Mouse (Mus musculus): ENCODE measurements at regions not wholly inside any gene's neighbourhood (a gene's known extent, or its start where the extent isn't known, plus 50 kb on each side); places are given as distances from the start of the nearest gene placed in this dataset.

DNA sequence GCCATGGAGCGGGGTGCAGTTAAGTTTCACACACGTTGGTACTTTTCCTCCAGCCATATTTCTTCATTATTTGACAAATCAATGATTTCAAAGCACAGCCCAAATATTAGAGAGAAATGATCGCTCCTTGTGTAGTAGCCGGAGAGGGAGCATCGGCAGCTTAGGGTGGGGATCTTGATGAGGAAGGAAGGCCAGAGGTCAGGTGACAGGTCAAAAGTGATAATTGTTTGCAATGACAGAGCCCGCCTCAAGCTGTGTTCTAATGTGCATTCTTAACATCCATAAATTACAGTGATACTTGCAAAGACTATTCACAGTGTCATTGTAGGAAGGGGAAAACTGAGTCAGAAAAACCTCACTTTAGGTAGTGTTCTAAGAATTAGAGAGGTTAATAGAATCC is 75.1 kb upstream of the Slc38a2 start:
- Histone ChIP-seq H3K4me3 (no peak overlapping the region), H3K27me3 (ENCODE audit: insufficient read depth, poor library complexity, severe bottlenecking) (no peaks in the 10 kb centered on the region), H3K36me3 (no peaks in the 10 kb centered on the region), H3K27ac (no peak overlapping the region), H3K9me3 (no peaks in the 10 kb centered on the region), H3K4me1 (replicated peaks) (peaks cover 22% of the 10 kb centered on the region)
- DNase-seq (ENCODE audit: low spot score) = no peak
- WGBS = 51% methylated on average over 6 of the region's 6 CpGs

DNA sequence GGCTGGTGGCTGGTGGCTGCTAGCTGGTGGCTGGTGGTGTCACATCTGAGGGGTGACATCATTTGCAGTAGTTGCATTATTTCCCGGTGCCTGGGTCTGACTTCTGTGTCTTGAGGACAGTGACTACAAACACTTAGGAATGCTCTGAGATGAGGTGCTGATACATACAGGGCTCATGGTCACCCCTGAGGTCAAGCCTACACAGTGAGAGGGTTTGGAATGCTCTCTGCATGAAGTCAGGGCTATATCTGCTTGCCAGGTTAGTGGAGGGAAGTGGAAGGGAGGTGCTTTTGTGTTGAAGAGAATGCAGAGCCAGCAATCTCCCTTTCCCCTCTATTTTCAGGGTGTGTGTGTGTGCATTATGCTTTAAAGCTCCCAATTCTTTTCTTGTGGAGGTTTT is 74.1 kb upstream of the Slc38a2 start:
- Histone ChIP-seq H3K4me1 (replicated peaks) (peaks cover 23% of the 10 kb centered on the region), H3K36me3 (no peaks in the 10 kb centered on the region), H3K27ac (no peak overlapping the region), H3K4me3 (no peak overlapping the region), H3K9me3 (no peaks in the 10 kb centered on the region), H3K27me3 (ENCODE audit: insufficient read depth, poor library complexity, severe bottlenecking) (no peaks in the 10 kb centered on the region)
- 58% methylated on average over 1 of the region's 1 CpGs for WGBS
- no peak for DNase-seq (ENCODE audit: low spot score)

DNA sequence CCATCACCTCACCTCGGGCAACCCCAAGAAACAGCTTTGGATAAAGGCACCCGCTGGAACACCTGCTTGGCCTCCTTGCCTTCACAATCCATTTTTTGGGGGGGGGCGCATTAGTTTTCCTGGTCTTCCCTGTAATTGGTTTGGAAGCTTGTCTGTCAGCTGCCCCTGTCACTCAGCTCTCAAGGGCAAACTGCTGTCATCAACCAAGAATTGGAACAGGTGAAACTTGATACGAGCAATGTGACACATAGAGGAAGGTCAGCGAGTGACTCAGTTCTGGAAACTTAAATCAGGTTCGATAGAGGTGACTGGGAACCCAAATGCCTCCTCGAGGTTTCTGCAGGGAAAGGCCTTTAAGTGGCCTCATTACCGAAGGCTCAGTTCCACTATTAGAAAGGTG is 73.2 kb upstream of the Slc38a2 start:
- H3K36me3 ChIP-seq = no peaks in the 10 kb centered on the region
- 81% methylated on average over 8 of the region's 8 CpGs for WGBS
- no peak for DNase-seq (ENCODE audit: low spot score)
- H3K9me3 ChIP-seq = no peaks in the 10 kb centered on the region
- no peak overlapping the region for H3K4me3 ChIP-seq
- H3K4me1 ChIP-seq (replicated peaks) = peaks cover 27% of the 10 kb centered on the region
- H3K27ac ChIP-seq = no peak overlapping the region
- no peaks in the 10 kb centered on the region for H3K27me3 ChIP-seq (ENCODE audit: insufficient read depth, poor library complexity, severe bottlenecking)

DNA sequence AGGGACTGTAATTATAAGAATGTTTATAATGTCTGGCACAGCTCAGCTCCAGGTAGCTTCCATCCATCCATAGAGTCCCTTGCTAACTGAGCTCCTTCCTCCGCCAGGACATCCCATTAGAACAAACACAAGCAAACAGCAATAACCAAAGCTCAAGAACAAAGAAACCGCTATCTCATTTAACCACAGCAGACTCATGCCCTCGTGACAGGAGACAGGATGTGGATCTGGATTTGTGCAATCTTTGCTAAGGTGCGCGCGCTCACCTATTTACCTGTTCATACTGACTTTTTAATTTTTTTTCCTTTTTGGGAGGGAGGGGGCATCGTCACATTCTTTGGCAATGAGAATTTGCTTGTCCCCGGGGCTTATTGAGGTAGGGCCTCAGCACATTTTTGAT is 71.3 kb upstream of the Slc38a2 start:
- WGBS = 91% methylated on average over 8 of the region's 8 CpGs

DNA sequence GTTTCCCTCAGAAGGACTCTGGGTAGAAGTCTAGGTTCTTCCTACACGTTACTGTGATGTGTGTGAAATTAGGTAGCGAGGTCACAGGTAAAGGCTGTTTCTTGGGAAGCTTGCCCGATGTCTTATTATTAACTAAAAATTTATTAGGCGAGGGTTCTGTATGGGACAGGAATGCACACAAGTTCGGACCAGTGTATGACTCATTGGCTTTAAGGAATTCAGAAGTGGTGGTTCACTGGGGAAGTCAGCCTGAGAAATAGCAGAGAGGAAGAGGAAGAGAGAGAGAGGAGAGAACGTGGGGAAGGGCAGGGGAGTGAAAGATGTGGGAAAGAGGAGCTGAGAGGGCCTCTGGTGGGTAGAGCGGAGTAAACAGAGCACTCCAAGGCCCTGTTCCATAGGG is 70.8 kb upstream of the Slc38a2 start:
- Histone ChIP-seq H3K36me3 (no peaks in the 10 kb centered on the region), H3K4me3 (no peak overlapping the region), H3K4me1 (replicated peaks) (peaks cover 27% of the 10 kb centered on the region), H3K27me3 (ENCODE audit: insufficient read depth, poor library complexity, severe bottlenecking) (no peaks in the 10 kb centered on the region), H3K9me3 (no peaks in the 10 kb centered on the region), H3K27ac (peak overlapping the region; percentile 53; the same call in 1 of the 2 replicates)
- DNase-seq (ENCODE audit: low spot score) = no peak
- WGBS = 92% methylated on average over 7 of the region's 7 CpGs

More for the DNA sequence above, 71.3 kb upstream of the Slc38a2 start:
- Histone ChIP-seq H3K9me3 (no peaks in the 10 kb centered on the region), H3K27ac (no peak overlapping the region), H3K36me3 (no peaks in the 10 kb centered on the region), H3K27me3 (ENCODE audit: insufficient read depth, poor library complexity, severe bottlenecking) (no peaks in the 10 kb centered on the region), H3K4me3 (no peak overlapping the region), H3K4me1 (replicated peaks) (peaks cover 27% of the 10 kb centered on the region)
- DNase-seq (ENCODE audit: low spot score) = no peak

DNA sequence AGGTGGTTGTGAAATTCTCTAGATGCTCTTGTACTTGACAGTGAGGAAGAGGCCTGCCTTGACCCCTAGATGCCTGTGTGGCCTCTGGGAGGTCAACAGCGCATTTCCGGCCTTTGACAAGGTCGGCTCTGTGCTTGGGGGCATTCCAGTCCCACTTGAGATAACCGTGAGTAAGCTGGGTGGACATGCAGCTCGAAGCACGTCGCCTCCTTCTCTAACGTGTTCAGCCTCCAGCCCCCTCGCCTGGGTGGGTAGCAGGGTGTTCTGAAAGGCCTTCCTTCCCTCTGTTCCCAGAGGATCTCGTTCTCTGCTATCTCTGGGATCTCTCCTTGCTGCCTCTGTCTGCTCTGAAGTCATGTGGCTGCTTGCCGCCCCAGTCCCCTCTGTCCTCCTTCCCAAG is 70.2 kb upstream of the Slc38a2 start:
- WGBS = 79% methylated on average over 11 of the region's 11 CpGs

DNA sequence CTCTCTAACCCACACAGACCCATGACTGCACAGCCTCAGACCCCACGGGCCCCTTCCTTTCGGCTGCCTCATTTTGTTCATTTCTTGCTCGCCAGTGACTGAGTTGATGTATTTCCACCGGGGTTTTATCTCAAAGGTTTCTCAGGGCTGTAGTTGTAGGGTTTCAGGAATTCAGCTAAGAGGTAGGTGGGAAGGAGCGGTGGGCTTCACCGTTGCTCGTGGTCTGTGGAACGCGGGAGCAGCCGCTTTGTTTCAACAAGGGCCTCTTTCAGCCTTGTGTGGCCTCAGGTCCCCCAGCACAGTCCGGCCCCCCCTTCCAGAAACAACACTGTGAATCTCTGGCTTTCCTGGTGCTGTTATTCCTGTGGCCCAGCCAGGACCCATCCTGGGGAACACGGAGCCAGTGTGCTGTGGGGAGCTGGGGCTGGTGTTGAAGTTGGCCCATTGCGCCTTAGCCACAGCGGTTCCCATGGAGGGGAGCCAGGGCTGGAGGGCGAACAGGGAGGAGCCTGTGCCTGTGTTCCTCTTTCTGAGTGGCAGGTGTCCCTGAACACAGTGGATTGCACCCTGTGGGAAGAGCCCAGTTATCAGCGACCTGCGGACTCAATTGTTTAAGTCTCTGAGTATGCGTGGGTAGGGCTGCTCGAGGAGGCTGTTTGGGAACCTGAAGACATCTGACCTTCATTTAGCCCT is 68.9 kb upstream of the Slc38a2 start:
- no peaks in the 10 kb centered on the region for H3K36me3 ChIP-seq
- no peaks in the 10 kb centered on the region for H3K27me3 ChIP-seq (ENCODE audit: insufficient read depth, poor library complexity, severe bottlenecking)
- no peaks in the 10 kb centered on the region for H3K9me3 ChIP-seq
- WGBS = 83% methylated on average over 19 of the region's 19 CpGs
- no peak overlapping the region for H3K4me3 ChIP-seq
- H3K27ac ChIP-seq = 0 out of 2 replicates have a peak overlapping the region, but pooled peaks have one; percentile 16
- no peak for DNase-seq (ENCODE audit: low spot score)
- H3K4me1 ChIP-seq (replicated peaks) = peaks cover 13% of the 10 kb centered on the region

More for the DNA sequence above, 70.2 kb upstream of the Slc38a2 start:
- Histone ChIP-seq H3K36me3 (no peaks in the 10 kb centered on the region), H3K27me3 (ENCODE audit: insufficient read depth, poor library complexity, severe bottlenecking) (no peaks in the 10 kb centered on the region), H3K4me1 (replicated peaks) (peaks cover 25% of the 10 kb centered on the region), H3K9me3 (no peaks in the 10 kb centered on the region), H3K27ac (peak overlapping the region; percentile 53), H3K4me3 (no peak overlapping the region)
- no peak for DNase-seq (ENCODE audit: low spot score)

DNA sequence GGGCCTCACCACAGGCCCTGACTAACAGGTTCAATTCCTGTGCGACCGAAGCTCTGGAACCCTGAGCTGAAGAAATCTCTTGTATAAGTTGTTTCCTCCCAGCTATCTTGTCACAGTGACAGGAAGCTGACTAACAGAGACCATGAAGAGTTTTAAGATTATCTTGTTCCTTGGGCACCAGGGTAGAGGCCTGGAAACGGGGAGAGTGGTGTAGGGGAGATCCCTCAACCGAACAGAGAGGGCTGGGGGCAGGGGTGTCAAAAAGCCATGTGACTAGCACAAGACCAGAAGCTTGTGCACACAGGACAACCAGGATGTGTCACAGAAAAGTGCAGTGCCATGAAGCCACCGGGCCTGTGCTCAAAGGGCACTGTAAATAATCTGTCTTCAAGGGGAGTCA is 67.7 kb upstream of the Slc38a2 start:
- peaks cover 11% of the 10 kb centered on the region for H3K4me1 ChIP-seq (replicated peaks)
- no peak for DNase-seq (ENCODE audit: low spot score)
- 88% methylated on average over 5 of the region's 5 CpGs for WGBS
- no peaks in the 10 kb centered on the region for H3K36me3 ChIP-seq
- H3K27me3 ChIP-seq (ENCODE audit: insufficient read depth, poor library complexity, severe bottlenecking) = no peaks in the 10 kb centered on the region
- H3K4me3 ChIP-seq = no peak overlapping the region
- no peaks in the 10 kb centered on the region for H3K9me3 ChIP-seq
- H3K27ac ChIP-seq = no peak overlapping the region

DNA sequence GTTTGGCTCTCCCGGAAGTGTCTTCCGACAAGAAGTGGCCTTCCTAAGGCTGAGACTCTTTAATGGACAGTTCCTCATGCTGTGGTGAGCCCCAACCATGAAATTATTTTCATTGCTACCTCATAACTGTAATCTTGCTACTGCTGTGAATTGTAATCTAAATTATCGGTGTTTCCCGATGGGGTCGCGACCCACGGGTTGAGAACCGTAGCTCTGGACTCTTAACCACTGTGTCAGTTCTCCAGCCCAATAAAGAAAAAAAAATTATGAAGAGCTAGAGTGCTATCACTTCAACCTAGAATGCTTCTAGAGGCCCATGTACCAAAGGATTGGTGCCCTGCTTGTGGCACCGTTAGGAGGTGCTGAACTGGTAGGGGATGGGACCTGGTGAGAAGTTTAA is 66.7 kb upstream of the Slc38a2 start:
- DNase-seq (ENCODE audit: low spot score) = no peak
- whole genome bisulfite sequencing = 94% methylated on average over 9 of the region's 9 CpGs
- H3K27me3 ChIP-seq (ENCODE audit: insufficient read depth, poor library complexity, severe bottlenecking) = no peaks in the 10 kb centered on the region
- H3K4me1 ChIP-seq (replicated peaks) = peaks cover 11% of the 10 kb centered on the region
- no peak overlapping the region for H3K27ac ChIP-seq
- no peak overlapping the region for H3K4me3 ChIP-seq
- H3K36me3 ChIP-seq = no peaks in the 10 kb centered on the region
- H3K9me3 ChIP-seq = no peaks in the 10 kb centered on the region

DNA sequence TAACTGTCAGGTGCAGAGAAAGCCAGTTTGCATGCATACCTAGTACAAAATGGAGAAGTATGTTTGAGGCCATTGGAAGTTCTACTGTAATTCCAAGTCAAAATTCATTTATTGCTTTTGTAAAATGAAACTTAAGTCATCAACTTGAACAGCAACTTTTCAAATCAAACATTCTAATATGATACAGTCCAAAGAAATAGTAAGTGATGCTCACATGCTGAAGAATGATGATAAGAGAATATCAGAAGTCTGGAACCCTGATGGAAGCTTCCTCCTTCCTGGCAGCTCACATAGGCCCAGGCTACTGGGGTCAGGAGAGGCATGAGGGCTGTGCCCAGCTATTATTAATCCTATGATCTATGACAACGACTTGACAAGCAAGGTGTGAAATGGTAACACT is 64.1 kb upstream of the Slc38a2 start:
- H3K4me3 ChIP-seq = no peak overlapping the region
- peaks cover 3% of the 10 kb centered on the region; the same call in 1 of the 2 replicates for H3K4me1 ChIP-seq (replicated peaks)
- H3K9me3 ChIP-seq = no peaks in the 10 kb centered on the region
- H3K27me3 ChIP-seq (ENCODE audit: insufficient read depth, poor library complexity, severe bottlenecking) = no peaks in the 10 kb centered on the region
- H3K36me3 ChIP-seq = no peaks in the 10 kb centered on the region
- H3K27ac ChIP-seq = no peak overlapping the region
- WGBS = 88% methylated on average over 1 of the region's 1 CpGs
- DNase-seq (ENCODE audit: low spot score) = no peak

DNA sequence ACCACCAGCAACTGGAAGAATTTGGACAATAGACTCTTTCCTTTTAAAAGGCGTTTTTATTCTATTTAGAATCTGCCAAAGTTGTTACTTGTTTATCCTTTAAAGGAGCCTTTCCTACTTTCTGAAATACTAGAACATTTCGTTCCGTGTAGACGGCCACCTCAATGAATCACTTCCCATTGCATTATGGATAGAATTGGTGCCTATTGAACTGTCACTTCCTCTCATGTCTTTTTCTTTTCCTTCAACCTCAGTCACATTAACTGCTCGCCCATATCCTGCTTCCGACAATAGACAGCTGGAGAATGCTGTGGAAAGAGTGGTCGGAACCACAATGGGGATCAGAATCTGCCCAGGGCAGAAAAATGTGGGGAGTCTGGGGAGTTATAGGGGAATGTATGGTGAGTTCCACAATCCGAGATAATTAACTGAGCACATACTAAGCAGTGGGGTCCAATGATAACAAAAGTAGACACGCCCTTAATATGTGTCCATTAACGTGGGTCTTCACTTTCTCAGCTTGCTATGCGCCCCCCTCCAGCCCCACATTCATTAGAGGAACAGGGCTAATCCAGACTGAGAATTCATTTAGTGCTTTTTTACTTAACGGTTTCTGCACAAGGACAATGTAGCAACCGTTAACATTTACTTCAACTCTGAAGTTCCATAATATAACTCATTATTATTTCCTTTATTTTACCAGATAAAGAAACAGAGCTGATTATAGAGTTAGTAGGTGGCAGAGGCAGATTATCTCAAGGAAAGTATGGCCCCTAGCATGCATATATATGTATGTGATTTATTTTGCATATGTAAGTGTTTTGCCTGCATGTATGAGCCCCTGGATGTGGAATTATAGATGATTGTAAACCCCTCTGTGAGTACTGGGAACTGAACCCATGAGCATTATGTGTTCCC is 59.8 kb upstream of the Slc38a2 start:
- no peak overlapping the region for H3K27ac ChIP-seq
- no peak for DNase-seq (ENCODE audit: low spot score)
- H3K4me1 ChIP-seq (replicated peaks) = no peaks in the 10 kb centered on the region
- H3K36me3 ChIP-seq = no peaks in the 10 kb centered on the region
- WGBS = 71% methylated on average over 13 of the region's 13 CpGs
- no peaks in the 10 kb centered on the region for H3K9me3 ChIP-seq
- H3K27me3 ChIP-seq (ENCODE audit: insufficient read depth, poor library complexity, severe bottlenecking) = no peaks in the 10 kb centered on the region
- H3K4me3 ChIP-seq = no peak overlapping the region

DNA sequence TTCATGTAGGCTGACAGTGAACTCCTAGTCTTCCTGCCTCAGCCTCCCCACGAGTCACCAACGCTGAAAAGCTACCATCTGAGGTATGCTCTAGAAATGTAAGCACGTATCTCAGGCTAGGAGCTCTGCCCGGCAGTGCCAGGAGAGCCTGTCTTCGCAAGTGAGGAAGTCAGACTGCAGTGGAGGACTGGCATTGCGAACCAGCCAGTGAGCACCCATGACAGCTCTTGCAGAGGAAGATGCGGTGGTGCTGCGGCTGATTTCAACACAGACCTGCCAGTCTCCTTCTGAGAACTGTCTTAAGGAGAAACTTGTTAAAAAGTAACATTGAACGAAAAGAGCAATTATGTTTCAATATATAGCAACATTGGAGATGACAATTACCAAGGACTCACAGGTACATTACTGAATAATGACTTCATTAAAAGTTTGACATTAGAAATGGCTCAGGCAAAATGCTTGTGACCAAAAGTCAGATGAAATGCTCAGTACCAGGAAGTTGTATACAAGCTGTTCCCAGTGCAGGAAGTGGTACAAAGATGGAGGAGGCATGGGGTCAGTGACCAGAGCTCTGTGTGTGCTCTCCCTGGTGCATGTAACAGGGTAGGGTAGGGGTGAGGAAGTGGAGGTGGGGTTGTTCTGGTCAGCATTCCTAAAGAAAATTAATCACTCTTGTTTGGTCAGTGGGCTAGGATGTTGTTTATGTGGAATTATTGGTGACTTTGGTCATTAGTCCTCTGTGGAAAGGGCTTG is 58.1 kb upstream of the Slc38a2 start:
- Histone ChIP-seq H3K9me3 (no peaks in the 10 kb centered on the region), H3K36me3 (no peaks in the 10 kb centered on the region), H3K27me3 (ENCODE audit: insufficient read depth, poor library complexity, severe bottlenecking) (no peaks in the 10 kb centered on the region), H3K4me3 (no peak overlapping the region), H3K27ac (no peak overlapping the region), H3K4me1 (replicated peaks) (no peaks in the 10 kb centered on the region)
- DNase-seq (ENCODE audit: low spot score) = no peak
- WGBS = 86% methylated on average over 9 of the region's 9 CpGs

DNA sequence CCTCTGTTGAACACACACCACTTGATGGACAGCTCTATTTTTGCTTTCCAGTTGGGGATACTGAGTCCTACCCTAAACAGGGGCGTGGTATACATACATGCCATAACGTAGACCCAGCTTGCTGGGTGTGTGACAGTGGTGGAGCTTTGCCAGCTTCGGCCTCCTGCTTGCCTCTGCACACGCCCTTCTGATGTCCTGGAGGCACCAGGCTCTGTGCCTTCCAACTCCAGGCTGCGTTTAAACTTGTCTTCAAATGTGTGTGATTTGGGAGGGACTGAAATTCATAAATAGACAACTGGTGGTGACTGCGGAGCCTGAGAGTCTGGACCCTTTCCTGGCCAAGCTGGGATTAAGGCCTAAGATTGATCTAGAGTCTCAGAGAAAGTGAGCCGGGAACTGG is 56.9 kb upstream of the Slc38a2 start:
- Histone ChIP-seq H3K36me3 (no peaks in the 10 kb centered on the region), H3K9me3 (no peaks in the 10 kb centered on the region), H3K4me3 (no peak overlapping the region), H3K27me3 (ENCODE audit: insufficient read depth, poor library complexity, severe bottlenecking) (no peaks in the 10 kb centered on the region), H3K27ac (no peak overlapping the region), H3K4me1 (replicated peaks) (no peaks in the 10 kb centered on the region)
- 84% methylated on average over 7 of the region's 7 CpGs for WGBS
- DNase-seq (ENCODE audit: low spot score) = no peak

Data from hindbrain, embryonic 10.5 days (tissue).